Mouse (Mus musculus) lung, adult 2 months (tissue): ENCODE measurements at regions not wholly inside any gene's neighbourhood (a gene's known extent, or its start where the extent isn't known, plus 50 kb on each side); places are given as distances from the start of the nearest gene placed in this dataset.

Experiments
- DNase-seq: peaks from one replicate; pipeline ENCODE4 v3.0.0; 2022
- H3K4me1 ChIP-seq: fragments of 200-500 bp; 2 replicates; pipeline ENCODE4 v1.6.1; 2011; ENCODE audit warnings: low read length; ENCODE audit not compliant: control insufficient read depth, insufficient read depth
- H3K4me3 ChIP-seq: fragments of 200-500 bp; replicated peaks from 2 replicates; pipeline ENCODE3; 2011; ENCODE audit warnings: low read depth, mild to moderate bottlenecking, control low read depth, low read length; ENCODE audit errors: extremely low read depth
- CTCF ChIP-seq: fragments of 200-500 bp; IDR thresholded peaks from 2 replicates; pipeline ENCODE4 v1.5.1; 2011; ENCODE audit warnings: mild to moderate bottlenecking, low read length, control low read depth; ENCODE audit not compliant: insufficient read depth
- POLR2A ChIP-seq: fragments of 200-500 bp; IDR thresholded peaks from 2 replicates; pipeline ENCODE4 v1.6.1; 2011; ENCODE audit warnings: low read depth, mild to moderate bottlenecking, control low read depth, low read length, borderline replicate concordance; ENCODE audit errors: extremely low read depth
- WGBS: fragments of 180-500 bp; shearing (Covaris S2); methylation state at CpG from one replicate; pipeline ENCODE4 v1.1.7; 2018; 5-methylcytosine and 5-hydroxymethylcytosine counted together

- 73% methylated on average over 2 of the region's 2 CpGs for WGBS
- H3K4me3 ChIP-seq, result no peak overlapping the region
- 0 out of 2 replicates have a peak, but pooled peaks cover 2% of the 10 kb centered on the region for H3K4me1 ChIP-seq
- TF ChIP-seq CTCF, result no peak
- no peak for TF ChIP-seq POLR2A
- no peak for DNase-seq
Observed at GRCm38 (mm10) chr3:70138488-70138887, 131.1 kb downstream of the Otol1 start.

DNA sequence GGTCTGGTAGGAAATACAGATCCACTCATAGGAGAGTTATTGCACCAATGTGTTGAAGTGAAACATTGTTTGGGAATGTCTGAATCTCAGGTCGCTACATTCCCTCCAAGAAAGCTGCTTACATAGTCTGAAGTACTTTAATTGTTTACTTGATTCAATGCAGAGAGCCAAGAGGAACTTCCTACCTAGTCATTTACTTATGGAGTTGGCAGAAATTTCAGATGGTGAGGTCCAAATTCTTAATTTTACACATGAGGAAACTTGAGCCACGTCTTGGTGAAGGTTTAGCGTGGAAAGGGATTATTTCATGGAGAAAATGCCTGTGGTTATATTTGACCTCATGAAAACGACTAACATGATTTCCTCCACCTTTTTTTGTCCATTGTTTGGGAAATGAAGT lies 131.5 kb downstream of the Otol1 start:
- TF ChIP-seq CTCF (no peak), POLR2A (no peak)
- Histone ChIP-seq H3K4me1 (0 out of 2 replicates have a peak, but pooled peaks cover 2% of the 10 kb centered on the region), H3K4me3 (no peak overlapping the region)
- 38% methylated on average over 4 of the region's 4 CpGs for WGBS
- DNase-seq, result no peak

DNA sequence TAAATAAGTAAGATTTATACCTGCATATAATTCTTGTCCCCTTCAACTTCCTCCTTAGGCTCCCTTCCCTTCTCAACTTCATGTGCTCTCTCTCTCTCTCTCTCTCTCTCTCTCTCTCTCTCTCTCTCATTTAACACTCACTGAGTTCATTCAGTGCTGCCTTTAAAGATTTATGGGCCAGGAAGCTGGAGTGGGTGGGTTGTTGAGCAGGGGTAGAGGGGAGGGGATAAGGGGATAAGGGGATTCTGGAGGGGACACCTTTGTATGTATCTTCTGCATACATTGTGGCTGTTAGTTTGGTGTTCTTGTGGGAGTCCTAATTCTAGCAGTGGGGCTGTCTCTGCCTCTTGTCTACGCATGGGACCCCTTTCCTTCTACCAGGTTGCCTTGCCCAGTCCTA lies 138.3 kb downstream of the Otol1 start:
- 93% methylated on average over 1 of the region's 1 CpGs for WGBS
- DNase-seq, result no peak
- TF ChIP-seq CTCF (no peak), POLR2A (no peak)
- no peaks in the 10 kb centered on the region for H3K4me1 ChIP-seq
- no peak overlapping the region for H3K4me3 ChIP-seq

DNA sequence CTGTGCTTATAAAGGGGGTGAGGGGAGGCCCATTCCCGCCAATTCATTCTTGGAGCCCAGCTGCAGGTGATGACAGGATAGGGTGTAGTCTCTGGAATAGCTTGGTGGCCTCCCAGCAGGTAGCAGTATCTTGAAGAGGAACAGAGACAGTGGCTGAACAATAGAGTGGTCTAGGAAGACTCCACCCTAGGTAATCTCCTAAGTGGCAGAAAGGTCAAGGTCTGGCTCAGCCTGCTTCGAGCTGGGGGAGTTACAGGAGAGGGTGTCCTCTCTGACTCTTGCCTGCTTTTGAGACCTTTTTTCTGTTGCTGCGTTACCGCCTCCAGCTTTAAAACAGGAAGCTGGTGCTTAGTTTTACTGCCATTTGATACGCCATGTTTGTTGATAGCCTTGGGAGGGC lies 143.7 kb downstream of the Otol1 start:
- H3K4me1 ChIP-seq, result no peaks in the 10 kb centered on the region
- WGBS, result 64% methylated on average over 5 of the region's 5 CpGs
- no peak for DNase-seq
- TF ChIP-seq CTCF (no peak), POLR2A (no peak)
- H3K4me3 ChIP-seq, result no peak overlapping the region

DNA sequence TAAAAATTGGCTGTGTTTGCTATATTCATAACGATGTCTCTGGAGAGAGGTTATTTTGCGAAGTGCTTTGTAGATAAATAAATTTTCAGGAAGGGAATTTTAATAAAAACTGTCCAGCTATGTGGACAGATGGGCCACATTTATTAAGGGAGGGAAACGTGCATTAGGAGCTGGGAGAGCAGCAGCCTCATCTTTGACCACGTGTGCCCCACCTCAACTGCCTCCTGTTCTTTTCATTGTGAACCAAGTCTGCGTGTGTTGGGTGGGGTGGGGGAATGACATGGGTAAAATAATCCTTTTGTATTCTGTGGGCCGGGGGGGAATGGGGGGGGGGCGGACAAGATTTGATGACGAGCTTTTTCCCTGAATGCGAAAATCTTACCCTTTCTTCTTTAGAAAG lies 152.6 kb downstream of the Otol1 start:
- TF ChIP-seq POLR2A (no peak), CTCF (no peak)
- H3K4me3 ChIP-seq, result no peak overlapping the region
- no peaks in the 10 kb centered on the region for H3K4me1 ChIP-seq
- no peak for DNase-seq
- 77% methylated on average over 9 of the region's 9 CpGs for WGBS

- no peak for TF ChIP-seq POLR2A
- no peak for TF ChIP-seq CTCF
- no peak for DNase-seq
- 49% methylated on average over 4 of the region's 4 CpGs for WGBS
- Histone ChIP-seq H3K4me3 (no peak overlapping the region), H3K4me1 (no peaks in the 10 kb centered on the region)
Observed at GRCm38 (mm10) chr3:70171667-70172066, 164.3 kb downstream of the Otol1 start.

DNA sequence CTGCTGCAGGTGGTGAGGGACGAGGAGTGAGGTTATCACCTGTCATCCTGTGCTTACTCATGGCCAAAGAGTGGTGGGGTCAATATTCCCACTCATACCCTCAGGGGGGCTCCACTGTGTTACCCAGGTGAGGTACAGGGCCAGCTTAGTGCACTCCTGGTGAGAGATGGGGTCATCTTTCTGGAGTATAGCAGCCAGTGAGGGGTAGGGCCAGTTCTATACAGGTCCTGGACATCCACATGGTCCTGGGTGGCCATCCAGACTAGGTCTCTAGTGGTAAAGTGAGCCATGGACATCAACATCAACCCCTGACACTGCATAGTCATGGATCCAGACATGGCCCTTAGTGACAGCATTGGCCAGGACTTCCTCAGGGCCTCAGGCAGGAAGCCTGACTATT lies 169.0 kb downstream of the Otol1 start:
- no peak for DNase-seq
- Histone ChIP-seq H3K4me3 (no peak overlapping the region), H3K4me1 (no peaks in the 10 kb centered on the region)
- no peak for TF ChIP-seq POLR2A
- no peak for TF ChIP-seq CTCF
- 71% methylated on average over 1 of the region's 1 CpGs for WGBS

DNA sequence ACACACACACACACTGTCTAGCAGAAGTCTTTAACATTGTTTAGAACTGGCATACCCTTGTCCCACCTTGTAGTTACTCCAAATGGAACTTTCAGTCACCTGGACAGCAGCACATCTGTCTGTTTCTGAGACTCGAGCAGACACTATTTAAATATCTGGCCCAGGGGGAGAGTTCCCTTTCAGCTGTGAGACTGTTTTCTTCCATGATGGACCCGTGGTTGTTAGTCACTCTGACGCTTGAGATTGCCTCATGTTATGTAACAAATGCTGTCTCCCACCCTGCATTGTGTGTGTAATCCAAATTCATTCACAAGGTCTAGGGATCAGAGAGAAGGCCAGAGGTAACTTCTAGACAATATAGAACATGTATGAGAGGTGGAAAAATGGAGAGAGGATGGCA lies 174.2 kb downstream of the Otol1 start:
- 49% methylated on average over 3 of the region's 3 CpGs for WGBS
- no peak for TF ChIP-seq POLR2A
- no peak for TF ChIP-seq CTCF
- H3K4me1 ChIP-seq, result no peaks in the 10 kb centered on the region

GRCm38 (mm10) chr3:70190741-70191140 lies 183.3 kb downstream of the Otol1 start:
- Histone ChIP-seq H3K4me3 (no peak overlapping the region), H3K4me1 (no peaks in the 10 kb centered on the region)
- no peak for TF ChIP-seq POLR2A
- TF ChIP-seq CTCF, result no peak
- DNase-seq, result no peak

More for the DNA sequence above, 174.2 kb downstream of the Otol1 start:
- DNase-seq, result no peak
- no peak overlapping the region for H3K4me3 ChIP-seq

DNA sequence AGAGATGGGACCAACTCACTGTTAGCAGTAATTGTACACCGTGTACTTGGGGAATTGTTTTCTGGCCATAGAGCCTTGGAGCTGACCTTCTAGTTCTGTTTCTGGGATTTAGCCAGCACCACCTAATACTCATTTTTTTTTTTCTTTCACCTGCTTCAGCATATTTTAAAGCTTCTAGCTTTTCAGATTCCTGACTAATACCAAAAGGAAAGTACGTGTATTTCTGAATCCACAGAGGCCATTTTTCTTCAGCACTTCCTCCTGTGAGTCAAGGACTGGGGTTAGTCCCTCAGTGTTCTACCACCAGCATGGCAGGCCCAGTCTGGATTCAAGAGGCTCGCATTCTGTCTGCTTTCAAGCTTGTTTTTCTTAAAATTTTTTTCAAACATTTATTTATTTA lies 189.3 kb downstream of the Otol1 start:
- Histone ChIP-seq H3K4me3 (no peak overlapping the region), H3K4me1 (no peaks in the 10 kb centered on the region)
- 85% methylated on average over 3 of the region's 3 CpGs for WGBS
- no peak for DNase-seq
- no peak for TF ChIP-seq POLR2A
- no peak for TF ChIP-seq CTCF

- Histone ChIP-seq H3K4me1 (no peaks in the 10 kb centered on the region), H3K4me3 (no peak overlapping the region)
- TF ChIP-seq CTCF (no peak), POLR2A (no peak)
- WGBS, result 79% methylated on average over 3 of the region's 3 CpGs
- DNase-seq, result no peak
Observed at GRCm38 (mm10) chr3:70198890-70199289, 191.5 kb downstream of the Otol1 start.
